Mouse (Mus musculus) A20 (cell line): ENCODE measurements around the gene Ercc6.
A peak's percentile ranks its signal among the peaks of the same experiment; 100 is the strongest.

Experiments
- DNase-seq: peaks from one replicate; pipeline ENCODE4 v3.0.0-alpha.2; 2011; ENCODE audit warnings: low read depth, low spot score

Gene Ercc6

DNA sequence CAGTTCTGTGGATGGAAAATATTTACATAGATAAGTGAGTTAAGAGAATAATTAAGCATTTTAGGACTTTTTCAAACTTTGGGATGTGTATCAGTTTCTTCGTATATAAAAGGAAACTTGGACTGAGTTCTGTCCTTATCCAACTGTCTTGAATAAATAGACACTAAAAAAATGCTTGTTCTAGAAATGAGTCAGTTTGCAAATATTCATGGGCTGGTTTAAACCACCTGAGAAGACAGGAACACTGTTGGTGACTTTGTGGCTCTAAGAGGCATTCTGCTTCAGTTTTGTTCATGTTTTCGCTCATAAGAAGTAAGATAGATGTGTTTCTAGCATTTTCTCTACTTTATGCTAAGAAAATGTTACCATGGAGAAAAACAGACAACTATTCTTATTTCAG lies 5.2 kb downstream of the Ercc6 start:
- no peak for DNase-seq

DNA sequence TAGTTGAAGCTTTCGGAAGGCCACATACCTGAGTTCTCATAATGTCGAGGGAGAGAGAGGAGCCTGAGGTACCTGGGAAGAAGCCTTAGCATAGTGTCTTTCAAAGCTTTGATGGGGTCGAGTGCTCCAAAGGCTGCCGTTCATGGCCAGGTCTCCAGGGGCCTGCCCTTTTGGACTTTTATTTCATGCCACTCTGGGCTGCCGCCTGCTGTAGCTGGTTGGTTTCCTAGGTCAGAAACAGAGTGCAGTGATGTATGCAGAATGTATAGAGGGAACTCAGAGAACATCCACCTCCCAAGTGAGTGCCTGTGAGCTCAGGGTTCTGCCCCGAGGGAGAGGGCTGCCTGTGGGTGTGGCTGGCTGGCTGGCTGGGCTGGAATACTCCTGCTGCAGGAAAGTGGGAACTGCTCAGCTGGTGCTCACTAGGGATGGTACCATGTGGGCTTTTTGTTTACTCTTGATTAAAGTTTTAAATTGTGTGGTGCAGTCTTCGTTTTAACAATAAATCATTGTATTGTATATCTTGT lies 7.1 kb downstream of the Ercc6 start:
- no peak for DNase-seq

DNA sequence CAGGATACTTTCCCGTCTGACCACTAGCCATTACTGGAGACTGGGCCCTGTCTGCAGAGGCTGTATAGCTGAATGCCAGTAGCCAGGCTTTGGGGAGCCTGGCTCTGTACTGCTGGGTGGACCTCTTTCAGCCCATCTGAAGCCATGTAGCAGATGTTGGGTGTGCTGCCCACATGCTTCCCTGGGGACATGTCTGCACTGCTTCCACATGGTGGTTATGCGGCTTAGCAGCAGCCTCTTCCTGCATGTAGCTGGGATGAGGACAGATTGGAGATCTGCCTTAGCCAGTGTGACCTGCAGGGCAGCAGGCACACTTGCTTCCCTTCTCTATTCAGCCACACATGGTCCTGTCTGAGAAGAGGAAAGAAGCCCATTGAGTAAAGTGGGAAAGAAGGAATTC lies 9.0 kb downstream of the Ercc6 start:
- no peak for DNase-seq

DNA sequence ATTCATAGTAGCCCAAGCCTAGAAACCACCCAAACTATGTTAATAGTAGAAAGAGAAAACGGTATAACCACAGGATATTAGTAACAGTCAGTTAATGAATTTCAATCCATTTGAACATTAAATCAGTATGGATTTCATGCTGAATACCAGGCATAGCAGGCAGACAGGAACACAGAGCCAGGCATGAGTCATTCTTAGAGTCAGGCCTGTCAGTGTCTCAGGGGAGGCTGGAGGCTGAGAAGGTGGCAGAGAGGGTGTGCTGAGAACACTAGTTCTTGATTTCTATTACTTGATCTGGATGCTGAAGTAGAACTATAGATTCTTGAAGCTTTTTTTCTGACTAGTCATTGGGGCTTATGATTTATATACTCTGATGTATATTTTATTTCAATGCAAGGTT lies 10.8 kb downstream of the Ercc6 start:
- no peak for DNase-seq

DNA sequence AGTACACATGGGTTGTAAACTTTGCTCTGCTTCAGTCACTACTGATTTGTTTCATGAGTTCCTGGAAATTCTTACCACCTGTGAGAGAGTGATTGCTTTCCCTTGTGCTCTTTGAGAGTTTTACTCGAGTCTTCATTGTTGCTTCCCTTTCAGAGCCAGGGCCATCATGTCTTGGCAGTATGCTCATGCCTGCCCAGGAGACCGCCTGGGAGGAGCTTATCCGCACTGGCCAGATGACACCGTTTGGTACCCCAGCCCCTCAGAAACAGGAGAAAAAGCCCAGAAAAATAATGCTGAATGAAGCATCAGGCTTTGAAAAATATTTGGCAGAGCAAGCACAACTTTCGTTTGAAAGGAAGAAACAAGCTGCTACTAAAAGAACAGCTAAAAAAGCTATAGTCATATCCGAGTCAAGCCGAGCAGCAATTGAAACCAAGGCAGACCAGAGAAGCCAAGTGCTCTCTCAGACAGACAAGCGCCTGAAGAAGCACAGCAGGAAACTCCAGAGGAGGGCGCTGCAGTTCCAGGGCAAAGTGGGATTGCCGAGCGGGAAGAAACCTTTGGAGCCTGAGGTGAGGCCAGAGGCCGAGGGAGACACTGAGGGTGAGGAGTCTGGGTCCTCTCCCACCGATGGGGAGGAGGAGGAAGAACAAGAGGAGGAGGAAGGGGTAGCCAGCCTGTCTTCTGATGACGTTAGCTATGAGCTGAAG lies 12.8 kb downstream of the Ercc6 start:
- DNase-seq, result no peak

DNA sequence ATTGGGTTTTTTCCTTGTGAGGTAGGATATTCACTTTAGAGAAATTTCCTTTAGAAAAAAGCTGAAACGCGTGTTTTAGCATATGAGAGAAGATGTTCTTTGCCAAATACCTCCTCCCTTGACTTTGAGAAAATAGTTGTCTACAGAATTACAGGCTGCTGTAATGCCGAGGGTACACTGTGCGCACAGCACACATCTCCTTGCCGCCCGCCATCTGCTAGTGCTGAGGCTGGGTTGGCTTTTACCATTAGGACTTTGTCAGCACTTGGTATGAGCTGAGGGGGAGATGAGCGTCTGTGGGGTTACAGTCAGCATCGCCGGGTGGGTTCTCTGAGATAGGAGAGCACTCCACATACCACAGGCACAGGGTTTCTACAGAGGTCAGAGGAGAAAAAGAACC lies 13.9 kb downstream of the Ercc6 start:
- no peak for DNase-seq

DNA sequence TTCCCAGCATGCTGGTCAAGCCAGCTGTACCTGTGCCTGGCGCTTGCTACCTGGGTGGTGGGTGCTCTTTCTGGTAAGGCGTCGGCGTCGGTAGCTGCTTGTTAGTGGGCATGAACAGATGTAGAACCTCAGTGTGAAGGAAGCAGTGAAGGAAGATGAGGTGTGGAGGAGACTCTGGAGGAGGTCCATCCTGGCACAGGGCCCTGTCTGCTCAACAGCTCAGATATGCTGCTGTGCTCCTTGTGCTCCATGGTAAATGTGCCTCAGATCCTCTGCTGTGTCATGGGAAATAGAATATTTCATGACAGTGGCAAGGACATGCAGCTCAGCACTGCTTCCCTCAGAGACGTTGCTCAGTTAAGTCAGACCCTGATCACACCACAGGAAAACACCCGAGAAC lies 15.7 kb downstream of the Ercc6 start:
- DNase-seq, result no peak

DNA sequence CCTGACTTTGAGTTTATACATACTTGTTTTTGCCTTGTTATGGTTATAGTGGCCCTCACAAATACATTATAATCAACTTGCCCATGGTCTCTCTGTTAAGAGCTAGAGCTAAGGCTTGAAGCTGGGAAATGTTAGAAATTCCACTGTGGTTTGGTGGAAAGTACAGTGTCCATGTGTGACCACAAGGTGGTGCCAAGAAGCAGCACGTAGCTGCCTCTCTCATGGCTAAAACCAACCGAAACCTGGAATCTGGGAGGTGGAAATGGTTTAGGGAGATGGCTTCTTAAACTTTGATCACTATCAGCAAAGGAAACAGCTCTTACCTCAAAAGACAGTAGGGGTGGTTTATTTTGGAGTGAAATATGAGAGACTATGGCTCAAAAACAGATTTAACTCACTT lies 17.6 kb downstream of the Ercc6 start:
- DNase-seq, result peak; percentile 24

DNA sequence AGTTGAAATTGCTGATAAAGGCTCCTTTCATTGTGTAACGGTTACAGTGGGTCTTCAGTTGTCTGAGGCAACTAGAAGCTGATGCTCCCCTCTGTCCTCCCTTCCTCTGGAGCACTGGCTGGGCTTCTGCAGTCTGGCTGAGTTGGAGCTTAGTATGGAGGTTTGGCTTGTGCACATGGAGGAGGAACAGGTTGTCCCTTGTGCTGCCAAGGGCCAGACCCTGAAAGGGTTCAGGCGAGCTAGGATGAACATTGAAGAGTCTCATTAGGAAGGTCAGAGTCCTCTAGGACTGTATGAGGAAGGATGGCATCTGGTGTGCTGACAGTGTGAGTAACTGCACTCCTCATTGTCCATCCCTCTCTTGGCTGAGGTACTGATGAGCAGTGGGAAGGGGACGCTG lies 18.1 kb downstream of the Ercc6 start:
- no peak for DNase-seq

DNA sequence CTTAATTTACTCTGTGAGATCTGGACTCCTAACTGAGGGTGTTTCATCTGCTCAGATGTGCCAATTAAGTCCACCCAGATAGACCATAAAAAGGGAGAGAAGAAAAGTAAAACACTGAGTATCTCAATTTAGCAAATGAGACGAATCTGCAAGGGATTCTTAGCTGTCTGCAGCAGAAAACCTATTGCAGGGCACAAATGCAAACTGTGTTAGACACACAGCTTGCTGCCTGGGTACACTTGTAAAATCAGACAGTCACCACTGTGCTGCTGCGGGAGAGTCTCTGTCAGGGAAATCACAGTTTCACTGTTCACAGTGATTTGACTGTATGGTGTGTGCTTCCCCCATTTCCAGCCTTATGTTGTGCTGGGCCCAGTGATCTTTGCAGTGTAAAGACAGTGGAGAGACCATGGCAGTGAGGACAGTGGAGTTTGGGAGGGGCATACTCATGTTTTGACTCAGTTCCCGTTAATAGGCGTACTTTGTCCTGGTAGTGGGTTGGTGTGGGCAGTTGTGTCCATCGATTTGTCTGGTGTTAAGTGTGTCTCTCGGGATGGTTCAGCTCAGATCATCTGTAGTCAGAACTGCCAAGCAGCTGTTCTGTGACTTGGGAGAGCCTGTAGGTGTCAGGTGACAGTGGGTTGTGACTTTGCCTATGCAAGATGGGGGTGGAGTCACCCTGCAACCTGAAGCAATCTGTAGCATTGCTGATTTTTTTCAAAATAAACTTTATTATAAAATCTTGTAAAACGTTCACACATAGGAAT lies 19.2 kb downstream of the Ercc6 start:
- no peak for DNase-seq

DNA sequence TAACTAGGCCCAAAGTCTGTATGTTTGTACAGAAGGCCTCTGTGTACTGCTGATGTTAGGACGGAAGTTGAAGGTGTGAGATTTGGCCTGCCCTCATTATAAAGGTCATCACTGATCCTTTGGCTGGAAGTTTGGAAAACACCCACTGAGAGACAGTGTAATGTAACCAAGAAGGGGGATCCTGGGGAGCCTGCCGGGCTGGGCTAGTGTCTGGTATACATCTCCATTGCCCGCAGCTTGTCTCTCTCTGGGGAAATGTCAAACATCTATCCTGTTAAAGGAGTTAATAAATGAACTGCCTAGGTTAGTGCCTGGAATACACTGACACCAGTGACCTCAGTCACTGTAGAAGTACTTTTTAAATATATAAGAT lies 19.8 kb downstream of the Ercc6 start:
- DNase-seq, result no peak

DNA sequence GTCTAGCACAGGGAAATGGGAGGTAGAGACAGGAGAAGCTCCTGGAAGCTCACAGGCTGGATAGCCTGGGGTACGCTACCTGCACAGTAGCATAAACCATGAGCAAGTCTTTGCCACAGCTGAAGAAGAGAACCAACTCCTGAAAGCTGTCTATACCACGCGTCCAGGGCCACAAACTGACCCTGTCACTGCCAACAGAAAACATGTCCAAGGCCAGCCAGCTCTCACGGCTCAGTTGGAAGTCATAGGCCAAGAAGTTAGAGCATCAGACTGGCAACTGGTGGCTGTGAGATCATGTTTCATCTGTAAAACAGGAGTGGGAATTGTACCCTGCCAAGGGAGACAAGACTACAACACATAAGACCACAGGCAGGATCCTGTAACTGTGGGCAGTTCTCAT lies 20.3 kb downstream of the Ercc6 start:
- DNase-seq, result no peak

DNA sequence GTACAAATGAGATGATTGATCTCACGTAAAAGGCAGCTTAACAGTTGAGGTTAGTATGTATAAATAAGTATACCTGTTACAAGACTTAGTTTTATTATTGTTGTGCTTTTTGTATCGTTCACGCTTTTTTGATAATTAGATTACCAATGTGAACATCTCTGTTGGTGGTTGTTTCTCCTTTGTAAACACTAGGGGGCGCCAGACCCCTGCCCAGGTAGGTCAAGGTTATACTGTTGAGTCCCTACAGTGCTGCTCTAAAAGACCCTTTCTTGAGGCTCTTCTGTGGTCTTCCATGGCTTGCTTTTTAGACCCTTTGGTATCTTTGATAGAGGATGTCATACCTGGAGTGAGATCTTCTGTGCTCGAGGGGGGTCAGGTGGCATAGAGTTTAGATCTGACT lies 20.8 kb downstream of the Ercc6 start:
- DNase-seq, result peak; percentile 53

DNA sequence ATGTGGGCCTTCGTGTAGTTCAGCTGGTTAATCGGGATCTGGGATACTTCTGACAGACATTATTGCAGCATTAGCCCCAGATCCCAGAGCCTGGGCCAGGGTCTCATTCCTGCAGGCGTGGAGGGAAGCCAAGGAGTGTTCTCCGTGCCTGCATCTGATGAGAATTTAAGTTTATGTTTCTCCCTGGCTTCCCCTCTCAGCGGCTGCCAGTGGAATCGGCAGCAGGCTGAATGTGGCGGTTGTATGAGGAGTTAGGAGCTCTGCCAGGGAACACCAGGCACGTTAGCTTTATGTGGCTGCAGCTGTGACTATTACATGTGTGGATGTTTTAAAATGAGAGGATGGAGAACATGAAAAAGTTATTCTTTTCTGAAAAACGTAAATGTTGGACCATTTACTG lies 23.4 kb downstream of the Ercc6 start:
- no peak for DNase-seq

DNA sequence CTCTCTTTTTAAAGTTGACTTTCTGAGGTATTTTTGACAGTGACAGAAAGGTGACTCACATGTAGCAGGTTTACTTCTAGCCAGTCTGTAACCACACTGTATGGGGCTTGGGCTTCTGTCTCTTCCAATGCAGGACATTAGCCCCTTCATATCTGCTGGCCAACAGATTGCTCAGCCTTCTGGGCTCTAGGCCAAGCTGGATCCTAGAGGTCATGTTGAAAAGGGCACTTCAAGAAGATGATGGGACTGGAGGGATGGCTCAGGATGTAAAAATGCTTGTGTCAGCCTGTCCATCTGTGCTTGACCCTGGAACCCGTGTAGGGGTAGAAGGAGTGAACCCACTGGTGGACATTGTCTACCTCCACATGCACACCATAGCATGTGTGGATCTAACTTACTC lies 24.8 kb downstream of the Ercc6 start:
- no peak for DNase-seq

DNA sequence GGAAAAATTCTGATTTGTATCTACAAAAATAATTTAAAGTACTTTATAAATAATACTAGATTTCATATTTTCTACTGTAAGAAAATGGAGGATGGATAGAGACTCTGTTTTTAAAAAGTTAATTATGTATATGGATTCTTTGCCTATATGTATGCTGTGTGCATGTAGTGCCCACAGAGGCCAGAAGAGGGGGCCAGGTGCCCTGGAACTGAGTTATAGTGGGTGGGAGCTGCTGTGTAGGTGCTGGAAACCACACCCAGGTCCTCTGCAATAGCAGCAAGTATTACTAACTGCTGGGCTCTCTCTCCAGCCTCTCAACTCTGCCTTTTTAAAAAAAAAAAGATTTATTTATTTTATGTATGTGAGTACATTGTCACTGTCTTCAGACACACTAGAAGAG lies 29.8 kb downstream of the Ercc6 start:
- DNase-seq, result no peak

DNA sequence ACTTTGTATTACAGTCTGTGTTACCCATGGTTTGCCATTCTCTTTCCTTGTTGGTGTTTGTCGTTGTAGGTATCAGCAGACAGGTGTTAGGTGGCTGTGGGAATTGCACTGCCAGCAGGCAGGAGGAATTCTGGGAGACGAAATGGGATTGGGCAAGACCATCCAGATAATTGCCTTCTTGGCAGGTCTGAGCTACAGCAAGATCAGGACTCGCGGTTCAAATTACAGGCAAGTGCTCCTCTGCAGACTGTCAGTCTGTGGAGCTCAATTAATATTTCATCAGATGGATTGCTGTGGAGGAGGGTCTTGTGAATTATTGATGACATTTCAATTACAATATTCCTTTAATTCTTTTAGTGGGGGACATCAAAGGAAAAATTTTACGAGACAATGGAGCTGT lies 33.4 kb downstream of the Ercc6 start:
- no peak for DNase-seq

DNA sequence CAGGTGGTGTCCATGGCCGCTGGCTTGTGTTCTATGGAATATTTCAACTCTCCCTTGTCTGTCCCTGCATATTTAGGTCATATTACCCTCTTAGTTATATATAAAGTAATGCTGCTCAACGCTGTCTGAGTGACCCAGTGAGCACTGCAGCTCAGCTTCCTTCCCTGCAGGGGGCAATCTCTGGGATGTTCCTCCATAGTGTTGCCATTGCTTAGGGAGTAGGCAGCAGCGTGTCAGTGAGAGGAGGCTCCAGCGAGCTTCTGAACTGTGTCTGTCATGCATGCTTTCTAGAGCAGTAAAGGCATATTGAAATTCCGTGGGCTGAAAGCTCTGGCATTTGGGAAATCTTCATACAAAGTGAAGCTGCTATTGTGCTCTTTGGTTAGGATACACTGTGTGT lies 38.5 kb downstream of the Ercc6 start:
- DNase-seq, result no peak

DNA sequence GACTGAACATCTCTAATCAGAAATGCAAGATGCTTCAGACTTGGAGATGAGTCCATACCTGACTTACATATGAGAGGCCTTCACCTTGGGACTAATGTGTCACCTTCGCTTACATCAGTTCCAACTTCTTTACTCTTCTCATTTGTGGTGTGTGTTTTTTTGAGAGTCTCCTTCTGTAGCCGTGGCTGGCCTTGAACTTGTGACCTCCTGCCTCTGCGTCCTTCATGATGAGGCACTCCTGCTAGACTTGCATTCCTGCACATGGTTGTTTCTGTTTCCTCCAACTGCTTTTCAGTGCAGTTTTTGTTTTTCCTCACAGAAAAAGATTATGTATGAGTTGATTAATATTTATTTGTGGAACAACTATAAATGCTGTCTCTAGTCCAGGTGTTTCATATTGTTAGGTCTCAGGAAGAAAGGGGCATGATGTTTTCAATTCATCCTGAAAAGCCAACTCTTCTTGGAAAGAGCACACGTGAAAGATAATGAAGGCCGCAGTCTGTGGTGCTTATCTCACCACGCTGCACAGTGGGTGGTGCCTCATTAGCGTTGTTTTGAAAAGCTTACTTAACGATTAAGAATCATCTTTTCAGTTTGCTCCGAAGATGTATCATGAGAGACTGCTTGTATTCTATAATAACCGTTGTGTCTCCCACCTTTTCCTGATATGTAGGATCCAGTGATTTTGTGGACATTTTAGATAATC lies 40.0 kb downstream of the Ercc6 start:
- no peak for DNase-seq

DNA sequence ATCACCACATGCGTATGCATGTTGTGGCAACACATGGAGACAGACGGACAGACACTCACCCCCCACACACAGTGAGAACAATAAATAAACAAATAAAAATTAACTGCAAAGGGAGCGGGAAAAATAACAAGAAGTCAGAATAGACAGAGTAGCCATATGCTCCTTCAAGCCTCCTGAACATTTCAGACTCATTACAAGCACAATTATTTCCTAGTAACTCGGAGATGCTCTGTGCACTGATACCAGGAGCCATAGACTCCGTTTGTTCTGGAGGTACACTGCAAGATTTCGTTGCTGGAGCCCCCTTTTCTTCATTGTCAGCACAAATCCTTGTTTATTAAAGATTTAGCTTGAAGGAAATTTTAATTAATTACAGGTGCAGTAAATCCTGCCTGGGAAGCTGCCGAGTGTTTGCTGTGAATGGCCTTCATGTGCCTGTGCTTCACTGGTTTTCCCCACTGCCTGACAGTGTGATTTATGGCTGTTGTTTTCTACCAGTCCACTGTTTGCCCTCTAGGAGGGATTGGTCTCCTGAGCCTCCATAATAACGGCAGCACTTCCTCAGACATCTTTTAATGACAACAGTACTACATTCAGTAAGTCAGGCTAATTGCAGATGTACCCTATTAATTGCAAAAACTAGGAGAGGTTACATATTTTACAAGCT lies 41.7 kb downstream of the Ercc6 start:
- DNase-seq, result no peak

DNA sequence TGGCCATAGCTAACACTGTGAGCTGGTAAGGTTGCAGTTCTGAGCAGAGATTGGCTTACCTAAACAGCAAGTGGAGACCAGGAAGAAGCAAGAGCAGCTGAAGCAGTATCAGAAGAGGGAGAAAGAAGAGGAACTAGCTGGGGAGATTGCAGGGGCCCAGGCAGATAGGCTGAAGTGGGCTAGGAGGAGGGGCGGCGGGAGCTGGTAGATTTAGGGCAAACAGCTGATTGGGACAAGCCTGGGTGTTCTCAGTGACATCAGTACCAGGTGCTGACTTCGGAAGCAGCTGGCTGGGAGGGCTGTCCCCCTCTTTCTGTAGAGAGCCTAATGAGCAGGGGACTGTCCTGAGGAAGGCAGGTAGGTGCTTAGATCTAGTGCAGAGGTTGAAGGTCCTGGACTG lies 48.1 kb downstream of the Ercc6 start:
- DNase-seq, result no peak

DNA sequence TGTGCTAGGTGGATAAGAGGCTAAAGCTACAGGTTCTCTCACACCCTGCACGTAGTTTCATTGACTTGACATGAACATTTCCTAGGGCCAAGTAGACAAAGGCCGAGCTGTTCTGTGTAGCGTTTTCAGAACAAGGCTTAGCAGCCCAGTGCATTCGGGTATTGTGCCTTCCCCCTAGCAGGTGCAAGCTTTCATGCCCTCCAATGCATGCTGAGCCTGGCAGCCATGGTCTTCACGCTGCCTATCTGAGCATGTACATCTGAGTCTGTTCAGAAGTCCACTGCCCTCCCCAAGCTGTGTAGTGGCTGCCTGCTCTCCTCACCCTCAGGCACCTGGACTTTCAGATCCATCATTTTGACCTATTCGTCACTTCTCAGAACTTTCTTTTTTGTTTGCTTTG lies 50.3 kb downstream of the Ercc6 start:
- DNase-seq, result no peak
